Mouse (Mus musculus): ENCODE data around the gene 9630041A04Rik. TPM values are rescaled to one million over a fixed set of nuclear protein-coding genes. Genes with fewer than 3 reads are reported as not detected.
A peak's percentile ranks its signal among the peaks of the same experiment; 100 is the strongest.

The 9630041A04Rik gene
- not detected in 2 replicates for polyA plus RNA-seq (2015; fragmentation: Nextera tagmentation; extraction: Ambion mirVana)

DNA sequence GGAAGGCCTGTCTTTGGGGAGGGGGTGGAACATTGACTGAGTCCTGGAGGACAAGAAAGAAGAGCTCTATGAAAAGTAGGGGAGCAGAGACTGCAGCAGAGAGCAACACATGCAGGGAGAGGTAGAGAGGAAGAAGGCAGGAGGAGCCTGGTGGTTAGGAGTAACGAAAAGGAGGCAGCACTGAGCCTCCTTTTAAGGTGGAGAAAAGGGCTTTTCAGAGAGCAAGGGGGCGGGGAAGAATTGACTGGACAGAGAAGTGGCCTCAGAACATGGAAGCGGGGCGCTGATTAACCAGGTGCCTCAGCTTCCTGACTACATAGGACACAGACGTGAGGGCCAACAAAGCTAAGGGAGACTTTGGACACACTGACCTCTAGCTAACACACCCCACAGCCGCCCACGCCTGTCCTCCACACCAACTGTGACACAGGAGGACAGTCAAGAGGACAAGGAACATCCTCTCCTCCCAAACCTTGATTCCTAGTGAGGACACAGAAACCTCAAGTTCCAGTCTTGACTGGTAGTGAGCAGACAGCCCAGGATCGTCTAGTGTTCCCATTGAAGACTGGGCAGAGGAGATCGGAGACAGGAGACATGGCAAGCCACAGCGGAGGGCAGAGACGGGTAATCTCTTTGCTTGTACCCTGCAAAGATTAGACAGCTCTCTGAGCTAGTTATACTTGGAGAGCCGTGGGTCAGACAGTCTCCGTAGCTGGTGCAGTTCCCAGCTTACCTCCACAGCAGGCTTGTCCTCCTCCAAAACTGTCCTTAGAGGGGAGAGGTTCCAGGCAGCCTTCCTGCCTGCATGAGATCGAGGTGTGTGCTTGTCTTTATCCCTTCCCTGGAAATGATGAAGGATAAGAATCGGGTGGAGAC, at the start of gene 9630041A04Rik:
Gene 9630041A04Rik, plus strand, starts transcription at position 246 of the 876 bp plus-strand sequence.
- Histone ChIP-seq H3K4me1 (ENCODE audit: control insufficient read depth, insufficient read depth, low read length) (peaks cover 10% of the 10 kb centered on the region), H3K4me3 (replicated peaks; ENCODE audit: low read length) (no peak within 1 kb of the TSS), H3K36me3 (ENCODE audit: control insufficient read depth, insufficient read depth, low read length) (no peaks in the 10 kb centered on the region), H3K4me2 (ENCODE audit: low read depth, low read length) (peak within 1 kb of the TSS; percentile 34; the same call in 1 of the 2 replicates), H3K27me3 (ENCODE audit: control insufficient read depth, insufficient read depth, low read length) (no peaks in the 10 kb centered on the region), H3K9ac (ENCODE audit: low read length) (no peak within 1 kb of the TSS), H3K9me3 (replicated peaks; ENCODE audit: control insufficient read depth, low read length) (0 out of 2 replicates have a peak, but pooled peaks cover 3% of the 10 kb centered on the region), H3K27ac (ENCODE audit: low read length) (peak within 1 kb of the TSS; percentile 36; the same call in 1 of the 2 replicates)
- 74% methylated on average over 15 of the region's 15 CpGs for whole genome bisulfite sequencing
- no peak for ATAC-seq (ENCODE audit: insufficient read depth, low FRiP score)

DNA sequence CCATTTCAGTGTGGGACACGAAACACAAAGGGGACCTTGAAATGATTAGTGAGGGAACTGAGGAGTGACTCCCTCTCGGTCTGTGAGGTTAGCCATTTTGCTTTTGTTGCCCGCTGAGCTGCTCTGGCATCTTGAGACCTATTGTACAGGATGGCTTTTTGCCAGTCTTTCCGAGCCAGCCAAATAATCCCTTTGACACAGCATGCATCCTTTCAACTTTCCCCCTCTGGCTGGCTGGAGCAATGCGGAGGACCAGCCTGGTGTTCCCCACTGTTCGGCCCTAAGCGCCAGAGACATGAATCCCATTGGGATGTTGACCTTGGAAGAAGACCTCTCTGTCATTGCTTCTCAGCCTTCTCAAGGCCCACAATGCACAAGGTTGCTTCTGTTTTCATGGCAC, 37.7 kb upstream of the 9630041A04Rik start:
- 83% methylated on average over 7 of the region's 7 CpGs for WGBS

DNA sequence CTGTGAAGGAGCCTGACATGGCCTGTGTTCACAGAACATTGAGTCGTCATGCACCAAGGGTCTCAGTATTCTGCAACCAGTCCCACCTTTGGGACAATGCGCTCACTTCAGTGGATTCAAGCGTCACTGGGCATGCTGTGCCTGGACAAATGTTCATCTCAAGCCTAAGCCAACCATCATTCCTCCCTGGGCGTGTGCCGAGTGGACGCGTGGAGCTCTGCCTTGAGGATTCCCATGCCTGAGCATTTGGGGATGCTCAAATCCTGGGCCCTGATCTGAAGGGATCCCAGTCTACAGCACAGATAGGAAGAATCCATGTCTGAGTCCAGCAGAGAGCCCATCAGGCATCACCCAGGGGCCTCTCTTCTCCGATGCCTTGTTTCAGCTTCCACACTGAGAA, 36.0 kb upstream of the 9630041A04Rik start:
- no peaks in the 10 kb centered on the region for H3K36me3 ChIP-seq (ENCODE audit: control insufficient read depth, insufficient read depth, low read length)
- no peak for ATAC-seq (ENCODE audit: insufficient read depth, low FRiP score)
- H3K27ac ChIP-seq (ENCODE audit: low read length): no peak overlapping the region
- H3K4me2 ChIP-seq (ENCODE audit: low read depth, low read length): no peak overlapping the region
- no peak overlapping the region for H3K9ac ChIP-seq (ENCODE audit: low read length)
- no peaks in the 10 kb centered on the region for H3K4me1 ChIP-seq (ENCODE audit: control insufficient read depth, insufficient read depth, low read length)
- no peak overlapping the region for H3K4me3 ChIP-seq (replicated peaks; ENCODE audit: low read length)
- H3K9me3 ChIP-seq (replicated peaks; ENCODE audit: control insufficient read depth, low read length): no peaks in the 10 kb centered on the region
- WGBS: 90% methylated on average over 8 of the region's 8 CpGs
- H3K27me3 ChIP-seq (ENCODE audit: control insufficient read depth, insufficient read depth, low read length): no peaks in the 10 kb centered on the region

More for the DNA sequence above, 37.7 kb upstream of the 9630041A04Rik start:
- ATAC-seq (ENCODE audit: insufficient read depth, low FRiP score): no peak
- H3K9me3 ChIP-seq (replicated peaks; ENCODE audit: control insufficient read depth, low read length): no peaks in the 10 kb centered on the region
- H3K4me3 ChIP-seq (replicated peaks; ENCODE audit: low read length): no peak overlapping the region
- H3K36me3 ChIP-seq (ENCODE audit: control insufficient read depth, insufficient read depth, low read length): no peaks in the 10 kb centered on the region
- H3K4me1 ChIP-seq (ENCODE audit: control insufficient read depth, insufficient read depth, low read length): no peaks in the 10 kb centered on the region
- H3K9ac ChIP-seq (ENCODE audit: low read length): no peak overlapping the region
- H3K27ac ChIP-seq (ENCODE audit: low read length): no peak overlapping the region
- no peaks in the 10 kb centered on the region for H3K27me3 ChIP-seq (ENCODE audit: control insufficient read depth, insufficient read depth, low read length)
- no peak overlapping the region for H3K4me2 ChIP-seq (ENCODE audit: low read depth, low read length)

DNA sequence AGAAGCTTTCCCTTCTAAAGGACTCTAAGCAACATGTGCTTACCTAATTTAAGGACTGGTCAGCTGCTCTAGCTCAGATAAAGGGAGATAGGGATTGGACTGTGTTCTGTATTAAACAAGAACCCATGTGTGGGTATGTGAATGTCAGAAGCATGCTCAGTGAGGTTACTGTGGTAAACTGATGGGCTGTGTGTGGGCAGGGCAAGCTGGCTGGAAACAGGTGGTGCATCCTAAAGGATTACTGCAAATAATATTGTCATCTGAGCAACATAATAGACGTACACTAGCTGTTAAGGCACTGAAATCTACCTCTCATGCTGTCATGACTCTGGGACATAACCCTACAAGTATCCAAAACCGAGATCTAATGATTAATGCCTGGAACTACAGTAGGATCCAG, 28.0 kb upstream of the 9630041A04Rik start:
- WGBS: 69% methylated on average over 2 of the region's 2 CpGs
- H3K4me2 ChIP-seq (ENCODE audit: low read depth, low read length): no peak overlapping the region
- H3K27ac ChIP-seq (ENCODE audit: low read length): no peak overlapping the region
- H3K9ac ChIP-seq (ENCODE audit: low read length): no peak overlapping the region
- H3K36me3 ChIP-seq (ENCODE audit: control insufficient read depth, insufficient read depth, low read length): no peaks in the 10 kb centered on the region
- no peak overlapping the region for H3K4me3 ChIP-seq (replicated peaks; ENCODE audit: low read length)
- ATAC-seq (ENCODE audit: insufficient read depth, low FRiP score): no peak
- no peaks in the 10 kb centered on the region for H3K4me1 ChIP-seq (ENCODE audit: control insufficient read depth, insufficient read depth, low read length)
- no peaks in the 10 kb centered on the region for H3K27me3 ChIP-seq (ENCODE audit: control insufficient read depth, insufficient read depth, low read length)
- no peaks in the 10 kb centered on the region for H3K9me3 ChIP-seq (replicated peaks; ENCODE audit: control insufficient read depth, low read length)

DNA sequence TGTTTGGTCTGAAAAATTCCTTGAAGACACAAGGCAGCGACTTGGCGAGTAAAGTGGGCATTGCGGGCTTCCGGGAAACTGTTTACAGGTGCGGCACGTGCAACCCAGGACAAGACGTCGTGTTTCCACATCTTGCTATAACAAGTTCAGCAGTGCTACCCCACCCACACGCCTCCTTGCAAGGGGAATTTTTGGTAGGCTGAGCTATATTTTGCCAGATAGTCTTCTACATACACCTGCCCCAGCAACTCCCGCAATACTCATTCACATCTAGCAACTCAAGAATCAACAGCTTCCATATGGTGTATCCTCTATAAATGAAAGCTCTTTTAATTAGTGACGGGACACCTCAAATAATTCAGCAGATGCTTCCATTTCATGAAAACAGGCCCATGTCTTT, 20.5 kb upstream of the 9630041A04Rik start:
- Histone ChIP-seq H3K4me2 (ENCODE audit: low read depth, low read length) (no peak overlapping the region), H3K4me1 (ENCODE audit: control insufficient read depth, insufficient read depth, low read length) (no peaks in the 10 kb centered on the region), H3K4me3 (replicated peaks; ENCODE audit: low read length) (no peak overlapping the region), H3K27me3 (ENCODE audit: control insufficient read depth, insufficient read depth, low read length) (no peaks in the 10 kb centered on the region), H3K9ac (ENCODE audit: low read length) (no peak overlapping the region), H3K9me3 (replicated peaks; ENCODE audit: control insufficient read depth, low read length) (no peaks in the 10 kb centered on the region), H3K36me3 (ENCODE audit: control insufficient read depth, insufficient read depth, low read length) (no peaks in the 10 kb centered on the region), H3K27ac (ENCODE audit: low read length) (no peak overlapping the region)
- no peak for ATAC-seq (ENCODE audit: insufficient read depth, low FRiP score)
- 85% methylated on average over 11 of the region's 11 CpGs for WGBS

DNA sequence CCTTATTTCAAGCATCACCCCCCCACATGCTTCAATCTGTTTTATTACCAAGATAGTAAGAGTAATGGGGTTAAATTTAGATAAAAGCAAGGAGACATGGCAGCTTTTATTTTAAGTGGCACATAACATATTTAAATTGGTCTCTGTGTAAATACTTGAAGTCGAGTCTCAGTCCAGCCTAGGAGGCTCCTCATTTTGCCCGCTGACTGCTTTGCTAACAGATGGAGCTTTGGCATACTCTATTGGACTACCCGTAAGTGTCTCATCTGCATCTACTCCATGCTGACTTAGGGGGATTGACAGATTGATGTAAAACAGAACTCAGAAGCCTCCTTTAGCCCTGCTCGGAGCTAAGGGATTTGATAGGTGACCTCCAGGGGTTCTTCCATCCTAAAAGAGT, 17.7 kb upstream of the 9630041A04Rik start:
- Histone ChIP-seq H3K27me3 (ENCODE audit: control insufficient read depth, insufficient read depth, low read length) (no peaks in the 10 kb centered on the region), H3K9ac (ENCODE audit: low read length) (no peak overlapping the region), H3K36me3 (ENCODE audit: control insufficient read depth, insufficient read depth, low read length) (no peaks in the 10 kb centered on the region), H3K4me3 (replicated peaks; ENCODE audit: low read length) (no peak overlapping the region), H3K9me3 (replicated peaks; ENCODE audit: control insufficient read depth, low read length) (no peaks in the 10 kb centered on the region), H3K4me1 (ENCODE audit: control insufficient read depth, insufficient read depth, low read length) (no peaks in the 10 kb centered on the region), H3K27ac (ENCODE audit: low read length) (no peak overlapping the region), H3K4me2 (ENCODE audit: low read depth, low read length) (no peak overlapping the region)
- ATAC-seq (ENCODE audit: insufficient read depth, low FRiP score): no peak
- 52% methylated on average over 4 of the region's 4 CpGs for WGBS

DNA sequence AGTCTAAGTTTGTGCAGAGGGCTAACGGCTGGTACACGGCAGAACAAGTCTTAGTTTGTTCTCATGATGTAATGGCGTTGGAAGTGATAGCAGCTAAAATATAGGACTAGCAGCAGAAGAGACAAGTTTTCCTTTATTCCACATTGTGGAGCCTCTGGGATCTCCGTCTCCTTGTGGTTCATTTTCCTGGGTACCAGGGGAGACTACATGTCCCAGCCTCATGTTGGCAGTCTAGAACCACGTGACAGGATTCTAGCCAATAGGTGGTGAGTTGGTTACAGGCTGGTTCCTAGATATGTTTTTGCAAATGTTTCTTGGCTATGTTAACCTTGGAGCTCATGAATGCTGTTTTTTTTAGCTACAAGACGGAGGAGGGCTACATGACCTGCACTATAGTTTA, 15.9 kb upstream of the 9630041A04Rik start:
- H3K27ac ChIP-seq (ENCODE audit: low read length): no peak overlapping the region
- H3K27me3 ChIP-seq (ENCODE audit: control insufficient read depth, insufficient read depth, low read length): no peaks in the 10 kb centered on the region
- no peaks in the 10 kb centered on the region for H3K9me3 ChIP-seq (replicated peaks; ENCODE audit: control insufficient read depth, low read length)
- no peaks in the 10 kb centered on the region for H3K4me1 ChIP-seq (ENCODE audit: control insufficient read depth, insufficient read depth, low read length)
- whole genome bisulfite sequencing: 68% methylated on average over 6 of the region's 6 CpGs
- no peaks in the 10 kb centered on the region for H3K36me3 ChIP-seq (ENCODE audit: control insufficient read depth, insufficient read depth, low read length)
- no peak for ATAC-seq (ENCODE audit: insufficient read depth, low FRiP score)
- H3K9ac ChIP-seq (ENCODE audit: low read length): no peak overlapping the region
- no peak overlapping the region for H3K4me3 ChIP-seq (replicated peaks; ENCODE audit: low read length)
- no peak overlapping the region for H3K4me2 ChIP-seq (ENCODE audit: low read depth, low read length)

DNA sequence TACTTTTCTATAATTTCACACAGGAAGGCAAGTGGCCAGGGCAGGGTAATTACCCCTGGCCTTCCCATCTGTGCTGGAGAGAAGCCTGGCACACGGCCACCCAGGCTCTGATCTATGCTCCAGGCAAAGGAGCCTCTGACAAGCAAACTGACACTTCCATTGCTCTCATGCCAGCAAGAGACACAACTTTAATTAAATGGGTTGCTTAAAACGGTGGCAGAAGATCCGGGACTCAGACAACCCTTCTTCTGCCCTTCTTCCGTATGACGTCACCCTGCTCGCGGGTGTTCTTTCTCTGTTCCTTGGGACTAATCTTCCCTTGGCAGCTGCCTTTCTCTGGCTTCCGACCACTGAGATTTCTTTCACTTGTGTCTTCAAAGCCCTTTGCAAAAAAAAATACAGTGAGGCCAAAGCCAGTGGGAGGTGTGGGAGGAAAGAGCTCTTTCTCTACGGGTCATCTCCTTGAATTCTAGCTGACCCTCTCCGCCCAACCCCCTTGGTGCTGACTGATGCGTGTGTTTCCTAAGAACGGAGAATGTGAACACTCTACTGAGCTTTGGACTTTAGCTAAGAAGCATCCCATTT, 932 bp downstream of the 9630041A04Rik start:
- peak overlapping the region; percentile 36; the same call in 1 of the 2 replicates for H3K27ac ChIP-seq (ENCODE audit: low read length)
- H3K4me3 ChIP-seq (replicated peaks; ENCODE audit: low read length): 0 out of 2 replicates have a peak overlapping the region, but pooled peaks have one; percentile 1
- peaks cover 10% of the 10 kb centered on the region for H3K4me1 ChIP-seq (ENCODE audit: control insufficient read depth, insufficient read depth, low read length)
- H3K9ac ChIP-seq (ENCODE audit: low read length): no peak overlapping the region
- peak overlapping the region; percentile 34; the same call in 1 of the 2 replicates for H3K4me2 ChIP-seq (ENCODE audit: low read depth, low read length)
- 0 out of 2 replicates have a peak, but pooled peaks cover 3% of the 10 kb centered on the region for H3K9me3 ChIP-seq (replicated peaks; ENCODE audit: control insufficient read depth, low read length)
- 57% methylated on average over 12 of the region's 12 CpGs for WGBS
- peak; percentile 33; the same call in 1 of the 2 replicates for ATAC-seq (ENCODE audit: insufficient read depth, low FRiP score)
- no peaks in the 10 kb centered on the region for H3K36me3 ChIP-seq (ENCODE audit: control insufficient read depth, insufficient read depth, low read length)
- no peaks in the 10 kb centered on the region for H3K27me3 ChIP-seq (ENCODE audit: control insufficient read depth, insufficient read depth, low read length)

DNA sequence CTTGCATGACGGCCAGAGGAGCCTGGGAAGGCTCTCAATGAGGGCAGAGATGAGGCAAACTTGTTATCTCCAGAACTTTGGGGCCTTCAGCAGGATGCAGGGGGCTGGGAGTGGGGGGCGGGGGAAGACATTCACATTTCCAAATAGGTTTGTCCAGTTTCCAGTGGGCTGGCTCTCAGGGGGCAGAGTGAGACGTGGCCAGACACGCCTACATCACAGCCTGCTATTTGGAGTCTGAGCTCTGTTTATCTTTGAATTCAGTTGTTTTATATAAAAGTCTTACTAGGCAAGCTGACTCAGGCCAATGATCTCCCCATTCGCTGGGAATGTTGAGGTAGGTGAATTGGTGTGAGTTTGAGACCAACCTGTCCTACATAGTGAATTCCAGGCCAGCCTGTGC, 1.5 kb downstream of the 9630041A04Rik start:
- H3K9me3 ChIP-seq (replicated peaks; ENCODE audit: control insufficient read depth, low read length): 0 out of 2 replicates have a peak, but pooled peaks cover 3% of the 10 kb centered on the region
- no peak overlapping the region for H3K4me3 ChIP-seq (replicated peaks; ENCODE audit: low read length)
- no peak overlapping the region for H3K9ac ChIP-seq (ENCODE audit: low read length)
- H3K27me3 ChIP-seq (ENCODE audit: control insufficient read depth, insufficient read depth, low read length): no peaks in the 10 kb centered on the region
- ATAC-seq (ENCODE audit: insufficient read depth, low FRiP score): peak; percentile 75; the same call in 1 of the 2 replicates
- H3K4me1 ChIP-seq (ENCODE audit: control insufficient read depth, insufficient read depth, low read length): peaks cover 10% of the 10 kb centered on the region
- H3K27ac ChIP-seq (ENCODE audit: low read length): peak overlapping the region; percentile 36; the same call in 1 of the 2 replicates
- no peaks in the 10 kb centered on the region for H3K36me3 ChIP-seq (ENCODE audit: control insufficient read depth, insufficient read depth, low read length)
- WGBS: 57% methylated on average over 5 of the region's 5 CpGs
- no peak overlapping the region for H3K4me2 ChIP-seq (ENCODE audit: low read depth, low read length)

All from stomach, embryonic 16.5 days (tissue).